Mouse (Mus musculus) lung, adult 2 months (tissue): ENCODE data around the gene Erv3.

ENCODE experiments used
- CTCF ChIP-seq: fragments of 200-500 bp; IDR thresholded peaks from 2 replicates; pipeline ENCODE4 v1.5.1; 2011; ENCODE audit warnings: mild to moderate bottlenecking, low read length, control low read depth; ENCODE audit not compliant: insufficient read depth
- POLR2A ChIP-seq: fragments of 200-500 bp; IDR thresholded peaks from 2 replicates; pipeline ENCODE4 v1.6.1; 2011; ENCODE audit warnings: low read depth, mild to moderate bottlenecking, control low read depth, low read length, borderline replicate concordance; ENCODE audit errors: extremely low read depth

- TF ChIP-seq CTCF (no peak), POLR2A (no peak)
Measured at GRCm38 (mm10) chr2:131897336-131898109, 38.0 kb upstream of the Erv3 start.
